Mouse (Mus musculus) forebrain, embryonic 15.5 days (tissue): ENCODE results near the gene Sypl2. TPM values are rescaled to one million over a fixed set of nuclear protein-coding genes. Genes with fewer than 3 reads are reported as not detected.

Experiments
- ATAC-seq: fragments of 200-750 bp; cut with Nextera tagmentation; replicated peaks from 2 replicates; pipeline ENCODE4 v1.8.0; 2017; ENCODE audit warnings: mild to moderate bottlenecking, moderate TSS enrichment, moderate library complexity
- H3K27ac ChIP-seq: fragments of 300-500 bp; sonication (generic); replicated peaks from 2 replicates; pipeline ENCODE4 v1.5.1; 2015; ENCODE audit warnings: mild to moderate bottlenecking, inconsistent platforms
- H3K27me3 ChIP-seq: fragments of 300-500 bp; sonication (generic); 2 replicates; pipeline ENCODE4 v1.6.1; 2015; ENCODE audit warnings: inconsistent platforms
- H3K36me3 ChIP-seq: fragments of 300-500 bp; sonication (generic); 2 replicates; pipeline ENCODE4 v1.6.1; 2015; ENCODE audit warnings: mild to moderate bottlenecking, inconsistent platforms
- H3K4me1 ChIP-seq: fragments of 300-500 bp; sonication (generic); 2 replicates; pipeline ENCODE4 v1.6.1; 2015; ENCODE audit warnings: inconsistent platforms
- H3K4me2 ChIP-seq: fragments of 300-500 bp; sonication (generic); replicated peaks from 2 replicates; pipeline ENCODE4 v1.6.1; 2015; ENCODE audit warnings: mild to moderate bottlenecking, inconsistent platforms
- H3K4me3 ChIP-seq: fragments of 300-500 bp; sonication (generic); 2 replicates; pipeline ENCODE4 v1.5.1; 2015; ENCODE audit warnings: mild to moderate bottlenecking, inconsistent platforms
- H3K9ac ChIP-seq: fragments of 300-500 bp; sonication (generic); replicated peaks from 2 replicates; pipeline ENCODE4 v1.6.1; 2015; ENCODE audit warnings: mild to moderate bottlenecking, inconsistent platforms
- H3K9me3 ChIP-seq: fragments of 300-500 bp; sonication (generic); 2 replicates; pipeline ENCODE4 v1.6.1; 2016; ENCODE audit warnings: inconsistent platforms
- WGBS: fragments of 180-500 bp; shearing (Covaris S2); methylation state at CpG from one replicate; pipeline ENCODE4 v1.1.7; 2015; ENCODE audit warnings: mixed read lengths; 5-methylcytosine and 5-hydroxymethylcytosine counted together
- polyA plus RNA-seq: library from polyadenylated mRNA; unstranded; fragments of >200 nt; fragmentation: Nextera tagmentation; extraction: Ambion mirVana; gene quantifications from 2 replicates; pipeline ENCODE4 v1.2.1, GENCODE M21; 2015

Sypl2 gene
- polyA plus RNA-seq, 1 experiment from 2014 or later = 2.7 TPM

DNA sequence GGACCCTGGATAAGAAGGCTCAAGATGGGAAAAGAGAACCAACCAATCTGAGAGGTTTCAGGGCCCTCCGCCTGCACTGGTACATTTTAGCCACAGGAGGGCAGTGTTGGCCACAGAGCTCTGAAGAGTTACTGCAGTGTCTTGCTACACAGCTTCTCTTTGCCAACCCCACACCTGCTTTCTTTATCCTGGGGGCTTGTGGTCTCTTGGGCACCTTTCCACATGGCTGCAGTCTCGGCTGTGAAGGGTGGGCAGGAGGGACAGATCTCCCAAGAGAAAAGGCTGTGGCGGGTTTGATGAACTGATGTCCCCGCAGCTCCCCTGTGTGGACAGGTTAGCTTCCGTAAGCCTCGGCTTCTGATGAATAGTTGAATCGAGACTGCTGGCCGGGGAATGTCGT lies 61.6 kb downstream of the Sypl2 start:
- ATAC-seq = peak; percentile 59
- no peak overlapping the region for H3K27ac ChIP-seq
- peak overlapping the region; percentile 43 for H3K4me2 ChIP-seq
- peak overlapping the region; percentile 18; the same call in 1 of the 2 replicates for H3K9ac ChIP-seq
- WGBS = 12% methylated on average over 9 of the region's 9 CpGs
- peak overlapping the region; percentile 16 for H3K4me3 ChIP-seq
- peaks cover 32% of the 10 kb centered on the region for H3K4me1 ChIP-seq
- no peaks in the 10 kb centered on the region for H3K27me3 ChIP-seq
- no peaks in the 10 kb centered on the region for H3K9me3 ChIP-seq
- H3K36me3 ChIP-seq = no peaks in the 10 kb centered on the region

- Histone ChIP-seq H3K9ac (no peak overlapping the region), H3K9me3 (no peaks in the 10 kb centered on the region), H3K4me3 (no peak overlapping the region), H3K27me3 (no peaks in the 10 kb centered on the region), H3K4me1 (peaks cover 29% of the 10 kb centered on the region), H3K36me3 (no peaks in the 10 kb centered on the region), H3K4me2 (no peak overlapping the region), H3K27ac (no peak overlapping the region)
- 72% methylated on average over 5 of the region's 5 CpGs for WGBS
- no peak for ATAC-seq
Measured at GRCm38 (mm10) chr3:108164091-108164490, 62.4 kb downstream of the Sypl2 start.

Other genes starting within 250 kb of the Sypl2 start
- gene Gstm2, start 240.2 kb downstream of the Sypl2 start, polyA plus RNA-seq = 4.3 and 4.5 TPM in 2 replicates
- 44.0 and 60.7 TPM in 2 replicates for gene Gstm1, start 208.7 kb downstream of the Sypl2 start, polyA plus RNA-seq
- gene Gstm4, start 181.8 kb downstream of the Sypl2 start, polyA plus RNA-seq = 12.4 and 15.1 TPM in 2 replicates
- gene Ampd2, start 140.0 kb downstream of the Sypl2 start, polyA plus RNA-seq = 49.4 and 50.7 TPM in 2 replicates
- 0.43 and 0.46 TPM in 2 replicates for gene Gnat2, start 133.9 kb downstream of the Sypl2 start, polyA plus RNA-seq
- gene Gnai3, start 80.5 kb downstream of the Sypl2 start, polyA plus RNA-seq = 165 and 168 TPM in 2 replicates
- gene Gpr61, start 71.8 kb downstream of the Sypl2 start, polyA plus RNA-seq = 1.9 and 2.2 TPM in 2 replicates
- 9.9 and 11.7 TPM in 2 replicates for gene Amigo1, start 40.3 kb downstream of the Sypl2 start, polyA plus RNA-seq
- gene Cyb561d1, start 25.4 kb downstream of the Sypl2 start, polyA plus RNA-seq = 4.4 and 4.5 TPM in 2 replicates
- 32.5 and 33.6 TPM in 2 replicates for gene Atxn7l2, start 15.7 kb downstream of the Sypl2 start, polyA plus RNA-seq
- gene Psma5, start 30.3 kb upstream of the Sypl2 start, polyA plus RNA-seq = 260 and 271 TPM in 2 replicates
- 25.7 and 26.0 TPM in 2 replicates for gene Sort1, start 57.4 kb upstream of the Sypl2 start, polyA plus RNA-seq
- gene Mybphl, start 138.3 kb upstream of the Sypl2 start, polyA plus RNA-seq = not detected in 2 replicates
- 35.6 and 41.5 TPM in 2 replicates for gene Psrc1, start 157.2 kb upstream of the Sypl2 start, polyA plus RNA-seq
- gene Celsr2, start 188.9 kb upstream of the Sypl2 start, polyA plus RNA-seq = 49.1 and 52.8 TPM in 2 replicates
- 221 and 222 TPM in 2 replicates for gene Sars, start 218.6 kb upstream of the Sypl2 start, polyA plus RNA-seq